Mouse (Mus musculus) lung, adult 2 months (tissue): Measurements from ENCODE around the gene Ndrg4.

Experiments used
- CTCF ChIP-seq: fragments of 200-500 bp; IDR thresholded peaks from 2 replicates; pipeline ENCODE4 v1.5.1; 2011; ENCODE audit warnings: mild to moderate bottlenecking, low read length, control low read depth; ENCODE audit not compliant: insufficient read depth
- POLR2A ChIP-seq: fragments of 200-500 bp; IDR thresholded peaks from 2 replicates; pipeline ENCODE4 v1.6.1; 2011; ENCODE audit warnings: low read depth, mild to moderate bottlenecking, control low read depth, low read length, borderline replicate concordance; ENCODE audit errors: extremely low read depth

DNA sequence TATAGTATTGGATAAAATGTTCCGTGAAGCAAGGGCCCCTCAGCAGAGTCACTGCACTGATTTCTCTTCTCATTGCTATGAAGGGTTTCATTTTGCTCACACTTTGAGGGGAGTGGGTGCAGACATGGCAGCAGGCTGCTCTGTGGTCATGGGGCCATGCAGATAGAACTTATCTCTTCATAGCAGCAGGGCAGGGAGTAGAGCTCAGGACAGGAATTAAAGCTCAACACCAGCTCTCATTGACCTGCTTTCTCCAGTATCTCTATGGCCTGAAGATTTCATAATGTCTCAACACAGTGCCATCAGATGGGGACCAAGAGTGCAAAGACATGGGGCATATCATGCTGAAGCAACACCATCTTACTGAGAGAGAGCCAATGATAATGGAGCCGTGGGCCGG, 28.5 kb upstream of the Ndrg4 start:
- TF ChIP-seq POLR2A: no peak
- no peak for TF ChIP-seq CTCF
